Mouse (Mus musculus) neural tube, postnatal 0 days (tissue): ENCODE data around the gene Pla2g2c. TPM values are rescaled to one million over a fixed set of nuclear protein-coding genes. Genes with fewer than 3 reads are reported as not detected.

Source experiments
- polyA plus RNA-seq: library from polyadenylated mRNA; unstranded; fragments of >200 nt; fragmentation: Nextera tagmentation; extraction: Ambion mirVana; gene quantifications from 2 replicates; pipeline ENCODE4 v1.2.1, GENCODE M21; 2015

The Pla2g2c gene
- 0.23 and 0.49 TPM in 2 replicates for polyA plus RNA-seq

GRCm38 (mm10) chr4:138724354-138725126 is at the start of gene Pla2g2c:
Gene Pla2g2c (plus strand): TSS chr4:138724792.

DNA sequence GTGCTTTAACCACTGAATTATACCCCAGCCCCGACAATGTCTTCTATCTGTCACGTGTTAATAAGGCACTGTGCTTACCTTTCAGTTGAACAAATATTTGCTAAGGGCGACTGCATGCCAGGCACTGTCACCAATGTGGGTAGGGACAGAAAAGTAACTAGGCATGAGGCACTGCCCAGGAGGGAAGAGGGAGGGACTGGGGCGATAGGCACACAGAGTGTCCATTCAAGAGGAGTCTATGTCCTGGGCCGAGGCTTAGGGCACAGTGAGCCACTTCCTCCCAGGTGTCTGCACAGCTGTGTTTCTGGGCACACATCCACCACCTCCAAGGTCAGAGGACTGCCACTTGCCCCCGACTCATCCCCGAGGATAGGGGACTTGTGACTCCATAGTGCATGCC is 12.4 kb downstream of the Pla2g2c start, which contains the start of gene Ubxn10:
Gene Ubxn10, minus strand, starts transcription at position 137 of the 400 bp plus-strand sequence.

DNA sequence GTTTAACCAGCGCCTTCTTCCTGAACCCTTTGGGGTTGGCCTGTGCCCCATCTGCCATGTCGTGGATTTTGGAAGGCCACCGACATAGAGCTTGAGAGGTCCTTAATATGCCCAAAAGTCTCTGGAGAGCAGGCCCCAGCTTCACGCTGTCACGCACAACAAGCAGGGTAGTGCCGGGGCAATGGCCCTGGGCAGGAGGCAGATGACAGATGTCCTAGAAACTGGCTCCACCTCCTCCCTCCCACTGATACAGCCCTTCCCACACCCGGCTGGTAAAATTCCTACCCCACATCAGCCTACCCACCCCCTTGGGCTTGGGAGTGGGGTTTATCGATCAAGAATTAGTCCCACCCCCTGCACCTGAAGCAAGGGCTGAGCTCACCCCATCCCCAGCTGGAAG is 32.8 kb downstream of the Pla2g2c start, which contains the start of gene Pla2g2f:
Gene Pla2g2f, minus strand, starts transcription at position 211 of the 400 bp plus-strand sequence.

DNA sequence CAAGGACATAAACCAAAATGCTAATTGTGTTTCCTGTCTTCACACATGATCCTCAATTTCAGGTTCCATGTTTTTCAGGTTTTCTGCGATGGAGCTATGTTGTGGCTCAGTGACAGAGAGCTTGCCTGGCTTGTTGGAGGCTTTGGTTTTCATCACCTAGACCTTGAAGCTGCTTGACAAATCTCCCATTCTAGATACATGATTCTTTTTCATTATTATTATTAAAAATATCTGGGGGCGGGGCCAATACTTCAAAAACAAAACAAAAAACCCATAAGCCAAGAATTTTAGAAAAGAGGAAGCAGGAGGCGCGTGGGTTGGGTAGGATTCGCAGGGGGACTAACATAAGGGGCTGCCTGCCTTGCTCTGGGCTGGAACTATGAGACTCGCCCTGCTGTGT is 50.8 kb downstream of the Pla2g2c start, which contains the start of gene Pla2g2d:
Gene Pla2g2d, plus strand, starts transcription at position 301 of the 400 bp plus-strand sequence.

Other genes with a start within 250 kb of the Pla2g2c start
- 1.3 and 1.7 TPM in 2 replicates for gene Vwa5b1, start 88.9 kb upstream of the Pla2g2c start, polyA plus RNA-seq
- 3.4 TPM in 2 replicates for gene Ubxn10, start 12.4 kb downstream of the Pla2g2c start, polyA plus RNA-seq
- 0.08 and 0.09 TPM in 2 replicates for gene Pla2g2f, start 32.8 kb downstream of the Pla2g2c start, polyA plus RNA-seq
- 1.2 and 1.3 TPM in 2 replicates for gene Pla2g2d, start 50.9 kb downstream of the Pla2g2c start, polyA plus RNA-seq
- gene Pla2g5, start 138.7 kb downstream of the Pla2g2c start, polyA plus RNA-seq, result 0.37 and 0.44 TPM in 2 replicates
- not detected in 2 replicates for gene Gm13030, start 149.2 kb downstream of the Pla2g2c start, polyA plus RNA-seq
- 0.21 TPM in 1 of 2 replicates, not detected in the other for gene Pla2g2e, start 153.2 kb downstream of the Pla2g2c start, polyA plus RNA-seq
- gene Otud3, start 189.2 kb downstream of the Pla2g2c start, polyA plus RNA-seq, result 4.1 and 4.2 TPM in 2 replicates
- gene Rnf186, start 242.3 kb downstream of the Pla2g2c start, polyA plus RNA-seq, result not detected in 2 replicates
- 1.5 TPM in 2 replicates for gene Tmco4, start 248.1 kb downstream of the Pla2g2c start, polyA plus RNA-seq